Mouse (Mus musculus): ENCODE results near the gene Ugt1a6a. TPM values are rescaled to one million over a fixed set of nuclear protein-coding genes. Genes with fewer than 3 reads are reported as not detected.
A peak's percentile ranks its signal among the peaks of the same experiment; 100 is the strongest.
"Not testable (repeated sequence)": the region's sequence is repeated elsewhere in the genome, so short reads cannot be mapped to it uniquely, and the experiment has no call there.

The Ugt1a6a gene
- total RNA-seq (2017): 14.0 and 14.7 TPM in 2 replicates

DNA sequence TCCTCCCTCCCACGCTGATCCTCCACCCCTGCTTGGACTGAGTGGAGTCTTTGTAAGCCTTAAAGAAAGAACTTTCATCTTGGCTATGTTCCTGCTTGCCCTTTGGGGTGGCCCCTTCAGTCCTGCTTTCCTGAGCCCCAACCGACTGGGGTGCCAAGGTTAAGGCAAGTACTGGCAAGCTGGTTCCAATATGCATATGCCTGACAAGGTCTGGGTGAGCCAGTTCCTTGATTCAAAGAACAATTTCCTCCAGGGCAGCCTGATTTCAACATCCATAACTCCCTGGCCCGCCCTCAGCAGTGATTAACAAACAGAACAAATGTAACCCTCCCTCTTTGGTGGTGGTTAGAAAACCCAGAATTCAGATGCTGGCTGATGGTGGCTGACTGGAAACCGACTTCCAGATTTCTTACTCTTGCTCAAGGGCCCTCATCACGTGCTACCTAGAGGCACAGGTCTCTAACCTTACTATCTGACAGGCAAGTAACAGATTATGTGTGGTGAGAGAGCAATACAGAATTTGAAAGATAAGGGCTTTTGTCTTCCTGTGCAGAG is at the start of gene Ugt1a6a:
Ugt1a6a (plus strand) TSS at position 353 of the 555 bp plus-strand sequence.
- ATAC-seq (ENCODE audit: extremely low read depth, insufficient number of reproducible peaks, low FRiP score, poor library complexity, severe bottlenecking): peak; percentile 80

DNA sequence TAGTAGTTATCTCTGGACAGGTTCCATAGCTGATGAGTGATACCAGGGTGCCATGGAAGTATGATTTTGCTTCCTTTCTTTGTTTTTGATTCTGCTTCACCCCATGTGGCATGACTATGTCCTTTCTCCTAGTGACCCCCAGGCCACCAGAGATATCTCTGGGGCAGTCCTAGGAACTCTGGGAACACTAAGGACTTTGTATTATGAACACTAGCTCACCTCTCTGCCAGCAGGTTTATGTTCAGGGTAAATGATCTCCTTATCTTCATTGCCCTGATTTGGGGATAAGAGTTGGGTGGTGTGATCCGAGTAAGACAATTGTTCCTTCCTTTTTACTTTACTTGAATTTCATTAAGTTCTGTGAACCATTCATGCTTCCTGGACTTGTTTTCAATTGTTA is 48.5 kb upstream of the Ugt1a6a start:
- no peak for ATAC-seq (ENCODE audit: extremely low read depth, insufficient number of reproducible peaks, low FRiP score, poor library complexity, severe bottlenecking)

DNA sequence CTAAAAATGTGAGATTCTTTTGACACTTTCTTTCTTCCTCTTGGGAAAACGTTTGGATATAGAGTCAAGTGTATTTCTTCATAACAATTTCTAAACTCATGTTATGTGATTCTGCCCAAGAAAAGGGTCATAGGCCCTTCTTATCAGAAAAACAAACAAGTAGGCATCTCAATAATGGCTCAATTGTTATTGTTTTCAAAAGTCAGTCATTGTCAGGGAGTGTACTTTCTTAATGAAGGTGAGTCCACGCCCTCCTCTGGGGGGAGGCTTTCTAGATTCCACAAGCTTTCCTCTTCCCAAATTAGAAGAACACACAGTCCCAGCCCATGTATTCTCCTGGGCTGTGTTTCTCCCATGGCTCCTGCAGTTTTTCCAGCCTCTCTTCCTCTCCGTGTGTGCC is 47.1 kb upstream of the Ugt1a6a start, which contains the start of gene Ugt1a8:
Ugt1a8 (plus strand) TSS at position 301 of the 400 bp plus-strand sequence.
- no peak for ATAC-seq (ENCODE audit: extremely low read depth, insufficient number of reproducible peaks, low FRiP score, poor library complexity, severe bottlenecking)

DNA sequence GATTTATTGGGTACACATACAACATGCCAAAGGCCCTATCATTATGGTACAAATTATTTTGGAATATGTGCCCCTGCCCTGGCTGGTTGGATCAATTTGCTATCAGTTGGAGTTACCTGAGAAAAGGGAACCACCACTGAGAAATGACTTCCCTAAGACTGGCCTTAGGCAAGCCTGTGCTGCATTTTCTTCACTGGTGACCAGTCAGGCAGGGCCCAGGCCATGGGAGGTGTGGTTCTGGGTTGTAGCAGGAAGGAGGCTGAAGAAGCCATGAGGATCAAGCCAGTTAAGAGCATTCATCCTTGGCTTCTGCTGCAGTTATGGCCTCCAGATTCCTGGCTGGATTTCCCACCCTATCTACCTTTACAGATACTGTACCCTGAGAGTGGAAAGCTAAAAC is 42.3 kb upstream of the Ugt1a6a start:
- peak; percentile 73 for ATAC-seq (ENCODE audit: extremely low read depth, insufficient number of reproducible peaks, low FRiP score, poor library complexity, severe bottlenecking)

DNA sequence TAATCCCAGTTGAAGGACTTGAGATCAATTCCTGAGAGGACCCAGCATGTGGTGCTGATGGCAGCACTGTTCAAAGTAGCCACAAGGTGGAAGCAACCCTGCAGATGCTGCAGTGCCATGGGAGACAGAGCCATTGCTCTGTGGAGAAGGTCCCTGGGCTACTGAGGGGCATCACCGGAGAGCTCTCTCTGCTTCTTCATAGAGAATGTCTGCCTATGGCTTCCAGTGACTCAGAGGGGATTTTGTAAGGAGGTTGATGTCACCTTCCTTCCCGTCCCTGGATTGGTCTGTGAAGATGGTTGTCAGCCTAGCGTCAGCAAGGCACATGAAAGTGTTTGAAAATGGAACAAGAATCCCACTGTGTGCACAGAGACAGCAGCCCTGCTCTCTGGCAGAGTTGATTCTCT is 40.3 kb upstream of the Ugt1a6a start:
- peak; percentile 61 for ATAC-seq (ENCODE audit: extremely low read depth, insufficient number of reproducible peaks, low FRiP score, poor library complexity, severe bottlenecking)

DNA sequence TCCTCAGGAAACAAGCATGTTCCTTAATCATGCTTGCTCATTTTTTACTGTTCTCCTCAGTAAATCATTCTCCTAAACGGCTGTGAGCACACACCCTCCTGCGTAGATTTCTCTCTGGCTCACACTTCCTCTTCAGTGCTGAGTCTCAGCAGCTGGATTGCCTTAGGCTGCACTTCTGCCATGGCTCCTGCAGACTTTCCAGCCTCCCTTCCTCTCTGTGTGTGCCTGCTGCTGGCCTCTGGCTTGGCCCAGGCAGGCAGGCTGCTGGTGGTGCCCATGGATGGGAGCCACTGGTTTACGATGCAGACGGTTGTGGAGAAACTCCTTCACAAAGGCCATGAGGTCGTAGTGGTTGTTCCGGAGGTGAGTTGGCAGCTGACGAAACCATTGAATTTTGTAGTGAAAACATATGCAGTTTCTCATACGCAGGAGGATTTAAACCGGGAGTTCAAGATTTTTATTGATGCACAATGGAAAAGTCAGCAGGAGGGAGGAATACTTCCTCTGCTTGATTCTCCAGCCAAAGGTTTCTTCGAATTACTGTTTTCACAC is 39.6 kb upstream of the Ugt1a6a start, which contains the start of gene Ugt1a7c:
Ugt1a7c (plus strand) TSS at position 122 of the 552 bp plus-strand sequence.
- ATAC-seq (ENCODE audit: extremely low read depth, insufficient number of reproducible peaks, low FRiP score, poor library complexity, severe bottlenecking): peak; percentile 52; the same call in 1 of the 2 replicates

DNA sequence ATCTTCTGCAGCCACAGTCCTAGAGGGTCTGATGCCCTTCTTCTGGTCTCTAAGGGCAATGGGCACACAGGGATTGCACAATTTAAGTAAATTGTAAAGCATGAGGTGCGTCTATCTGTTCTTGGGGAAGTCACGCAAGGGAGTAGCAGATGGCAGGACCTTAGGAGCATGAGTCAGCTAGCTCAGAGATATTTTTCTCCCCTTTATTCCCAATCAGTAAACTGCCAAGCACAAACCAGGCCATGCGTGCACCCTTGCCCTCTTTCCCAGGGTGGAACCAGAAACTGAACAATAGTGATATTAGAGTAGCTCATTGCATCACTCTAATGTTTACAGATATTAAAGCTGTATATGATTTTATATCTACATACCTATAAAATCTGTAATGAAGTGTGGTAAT is 36.1 kb upstream of the Ugt1a6a start:
- ATAC-seq (ENCODE audit: extremely low read depth, insufficient number of reproducible peaks, low FRiP score, poor library complexity, severe bottlenecking): not testable (repeated sequence)

DNA sequence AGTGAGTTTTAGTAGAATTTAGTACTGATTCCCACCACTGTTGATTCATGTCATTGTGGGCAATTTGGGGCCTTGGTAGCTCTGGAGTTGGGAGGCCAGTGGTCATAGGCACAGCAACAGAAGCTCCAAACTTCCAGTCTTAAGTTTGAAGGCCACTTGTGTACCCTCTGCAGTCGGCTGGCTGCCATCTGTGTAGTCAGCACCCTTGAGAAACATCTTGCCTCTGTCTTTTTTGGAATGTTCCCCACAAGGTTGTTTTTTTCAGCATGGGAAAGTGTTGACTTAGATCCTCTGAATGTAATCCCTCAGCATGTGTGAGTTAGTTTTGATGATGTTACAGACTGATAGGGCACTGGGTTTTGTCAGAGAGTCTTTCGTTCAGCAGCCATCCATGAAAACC is 34.9 kb upstream of the Ugt1a6a start:
- not testable (repeated sequence) for ATAC-seq (ENCODE audit: extremely low read depth, insufficient number of reproducible peaks, low FRiP score, poor library complexity, severe bottlenecking)

DNA sequence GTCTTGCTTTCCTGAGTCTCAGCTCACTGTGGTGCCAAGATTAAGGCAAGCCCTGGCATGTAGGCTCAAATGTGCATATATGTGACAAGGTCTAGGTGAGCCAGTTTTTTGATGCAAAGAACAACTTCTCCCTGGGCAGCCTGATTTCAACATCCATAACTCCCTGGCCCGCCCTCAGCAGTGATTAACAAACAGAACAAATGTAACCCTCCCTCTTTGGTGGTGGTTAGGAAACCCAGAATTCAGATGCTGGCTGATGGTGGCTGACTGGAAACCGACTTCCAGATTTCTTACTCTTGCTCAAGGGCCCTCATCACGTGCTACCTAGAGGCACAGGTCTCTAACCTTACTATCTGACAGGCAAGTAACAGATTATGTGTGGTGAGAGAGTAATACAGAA is 31.6 kb upstream of the Ugt1a6a start, which contains the start of gene Ugt1a6b:
Ugt1a6b (plus strand) TSS at position 234 of the 400 bp plus-strand sequence.
- peak; percentile 87 for ATAC-seq (ENCODE audit: extremely low read depth, insufficient number of reproducible peaks, low FRiP score, poor library complexity, severe bottlenecking)

DNA sequence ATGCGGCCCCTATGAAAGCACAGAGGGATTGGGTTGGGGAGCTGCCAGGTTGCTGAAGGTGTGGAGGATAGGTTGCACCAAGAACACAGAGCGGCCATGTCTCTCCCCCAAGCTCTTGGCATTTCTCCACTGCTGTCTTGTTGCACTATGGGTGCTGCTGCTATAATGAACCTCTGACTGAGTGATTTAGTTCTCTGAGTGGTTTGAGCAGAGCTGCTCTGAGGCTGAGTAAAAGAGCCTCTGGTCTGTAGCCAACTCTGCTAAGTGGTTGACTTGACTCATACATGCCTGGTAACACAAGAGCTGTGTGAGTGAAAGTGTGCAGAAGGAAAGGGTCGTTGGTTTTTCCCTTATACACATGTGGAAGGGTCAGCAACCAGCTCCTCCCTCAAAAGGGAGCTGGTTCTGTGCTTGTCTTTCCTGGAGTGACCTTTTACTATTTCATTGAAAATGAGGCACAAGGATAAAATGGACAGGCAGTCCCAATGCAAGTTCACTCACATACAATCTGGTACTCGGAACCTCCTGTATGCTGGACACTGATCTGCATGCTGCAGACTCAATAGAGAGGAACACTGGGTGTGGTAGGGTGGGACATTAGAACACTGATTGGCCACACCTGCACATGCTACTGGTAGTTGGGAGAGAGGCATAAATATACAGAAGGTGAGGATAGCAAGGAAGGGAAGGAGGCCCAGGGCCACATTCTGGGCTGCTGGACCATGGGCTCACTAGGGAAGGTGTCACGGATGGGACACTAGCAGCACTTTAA is 30.7 kb upstream of the Ugt1a6a start:
- ATAC-seq (ENCODE audit: extremely low read depth, insufficient number of reproducible peaks, low FRiP score, poor library complexity, severe bottlenecking): not testable (repeated sequence)

DNA sequence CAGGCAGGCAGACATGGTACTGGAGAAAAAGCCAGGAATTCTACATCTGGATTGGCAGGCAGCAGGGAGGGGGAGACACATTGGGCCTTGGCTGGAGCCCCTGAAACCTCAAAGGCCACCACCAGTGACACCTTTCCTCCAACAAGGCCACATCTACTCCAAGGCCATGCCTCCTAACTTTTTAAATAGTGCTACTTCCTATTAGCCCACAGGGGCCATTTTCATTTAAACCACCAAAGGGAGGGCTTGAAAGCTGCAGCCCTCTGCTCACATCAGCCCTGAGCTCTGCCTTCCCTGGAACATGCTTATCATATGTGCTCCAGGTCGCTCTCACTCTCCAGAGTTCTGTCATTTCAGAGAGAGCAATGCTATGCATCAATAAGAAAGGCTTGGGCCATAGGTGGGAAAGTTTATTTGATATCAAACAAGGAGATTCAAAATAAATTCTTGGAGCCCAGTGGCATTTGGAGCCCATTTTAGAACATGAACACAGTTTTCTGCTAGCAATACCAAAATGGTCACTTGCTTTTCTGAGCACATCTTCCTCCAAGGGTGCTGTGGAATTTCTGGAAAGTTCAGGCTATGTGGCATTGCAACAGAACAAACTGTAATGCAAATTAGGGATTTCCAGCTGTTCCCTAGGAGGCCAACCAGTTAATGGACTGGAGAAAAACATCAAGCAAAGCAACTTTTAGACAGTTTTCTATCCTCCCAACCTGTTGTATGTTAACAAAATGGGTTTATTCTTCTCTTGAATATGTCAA is 29.8 kb upstream of the Ugt1a6a start:
- no peak for ATAC-seq (ENCODE audit: extremely low read depth, insufficient number of reproducible peaks, low FRiP score, poor library complexity, severe bottlenecking)

DNA sequence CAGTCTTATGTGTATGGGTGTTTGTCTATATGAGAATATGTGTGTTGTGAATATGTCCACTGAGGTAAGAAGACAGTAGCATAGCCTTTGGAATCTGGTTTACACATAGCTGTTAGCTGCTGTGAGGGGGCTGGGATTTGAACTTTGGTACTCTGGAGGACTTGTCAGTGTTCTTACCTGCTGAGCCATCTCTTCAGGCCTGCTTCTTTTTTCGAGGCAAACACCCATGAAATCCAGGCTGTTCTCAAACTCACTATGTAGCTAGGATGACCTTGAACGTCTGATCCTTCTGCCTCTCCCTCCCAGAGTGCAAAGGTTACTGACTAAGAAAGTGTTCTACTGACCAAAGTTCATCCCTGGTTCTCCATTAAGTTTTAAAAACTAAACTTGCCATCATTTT is 29.0 kb upstream of the Ugt1a6a start:
- no peak for ATAC-seq (ENCODE audit: extremely low read depth, insufficient number of reproducible peaks, low FRiP score, poor library complexity, severe bottlenecking)

DNA sequence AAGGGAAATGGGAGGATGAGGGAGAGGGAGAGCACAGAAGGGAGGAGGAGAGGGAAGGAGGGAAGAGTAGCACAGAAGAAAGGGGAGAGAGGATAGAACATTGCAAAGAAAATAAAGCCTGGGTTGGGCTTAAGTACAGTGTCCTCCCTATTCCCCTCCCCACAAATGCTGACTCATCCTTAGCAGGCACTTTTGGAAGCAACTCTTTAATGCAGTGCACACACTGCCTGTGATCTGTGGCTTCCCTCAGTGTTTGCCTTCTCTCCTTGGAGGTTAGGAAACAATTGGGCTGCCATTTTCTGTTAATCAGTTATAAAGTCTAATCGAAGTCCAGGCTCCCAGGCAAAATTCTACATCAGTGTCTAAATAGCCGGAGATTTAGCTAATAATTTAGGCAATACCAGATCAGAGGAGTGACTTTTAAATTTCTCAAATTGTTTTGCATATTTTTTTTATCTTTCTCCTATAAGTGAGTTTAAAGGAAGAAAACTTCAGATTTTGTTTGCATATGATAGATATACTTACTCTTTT is 25.5 kb upstream of the Ugt1a6a start:
- 0 out of 2 replicates have a peak, but pooled peaks have one; percentile 16 for ATAC-seq (ENCODE audit: extremely low read depth, insufficient number of reproducible peaks, low FRiP score, poor library complexity, severe bottlenecking)

DNA sequence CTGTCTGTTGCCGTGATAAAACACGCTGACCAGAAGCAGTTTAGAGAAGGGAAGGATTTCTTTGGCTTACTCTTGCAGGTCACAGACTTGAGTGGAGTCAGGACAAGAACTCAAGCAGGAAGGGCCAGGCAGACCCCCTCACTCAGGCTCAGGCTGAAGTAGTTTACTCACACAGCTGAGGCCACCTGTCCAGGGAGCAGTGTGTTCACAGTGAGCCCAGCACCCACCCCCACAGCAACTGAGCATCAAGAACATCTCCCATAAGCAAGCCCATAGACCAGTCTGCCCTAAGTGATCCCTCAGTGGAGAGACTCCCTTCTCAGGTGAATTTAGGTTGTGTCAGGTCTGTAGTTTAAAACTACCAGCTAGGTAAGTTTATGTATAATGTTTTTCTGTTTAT is 25.0 kb upstream of the Ugt1a6a start:
- not testable (repeated sequence) for ATAC-seq (ENCODE audit: extremely low read depth, insufficient number of reproducible peaks, low FRiP score, poor library complexity, severe bottlenecking)

DNA sequence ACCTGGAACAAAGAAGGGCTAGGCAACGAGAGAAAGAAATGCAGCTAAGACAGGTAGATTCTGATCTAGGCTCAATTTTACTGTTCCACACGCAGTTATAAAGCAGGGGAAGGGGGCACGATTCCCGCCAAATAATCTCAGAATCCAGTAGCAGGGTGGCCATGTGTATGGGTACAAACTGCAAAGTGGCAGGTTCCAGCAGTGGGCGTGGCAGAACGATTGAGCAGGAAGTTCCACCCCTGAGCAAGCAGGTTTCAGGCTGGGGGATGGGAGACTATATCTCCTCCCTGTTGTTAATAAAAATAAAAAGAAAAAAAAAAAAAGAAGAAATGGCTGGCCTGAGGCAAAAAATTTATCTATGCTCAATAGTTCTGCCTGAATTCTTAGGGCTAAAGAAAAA is 21.8 kb upstream of the Ugt1a6a start:
- ATAC-seq (ENCODE audit: extremely low read depth, insufficient number of reproducible peaks, low FRiP score, poor library complexity, severe bottlenecking): not testable (repeated sequence)

DNA sequence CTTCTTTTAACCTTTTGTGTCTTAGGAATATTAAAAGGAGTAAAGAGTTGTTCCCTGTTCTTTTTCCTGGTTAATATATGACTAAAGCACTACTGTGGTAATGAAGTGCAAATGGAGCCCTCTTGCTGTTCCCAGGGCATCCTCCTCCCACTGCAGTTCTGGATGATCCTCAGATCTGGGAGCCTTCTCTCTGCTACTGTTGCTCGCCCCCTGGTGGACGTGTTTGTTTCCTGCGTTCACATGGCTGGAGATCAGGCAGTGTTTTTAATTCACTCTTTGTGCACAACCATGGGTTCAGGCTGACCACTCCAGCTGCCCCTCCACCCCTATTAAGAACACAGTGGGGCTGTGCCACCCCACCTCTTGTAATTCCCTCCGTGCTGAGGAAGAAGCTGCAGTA is 14.1 kb upstream of the Ugt1a6a start:
- ATAC-seq (ENCODE audit: extremely low read depth, insufficient number of reproducible peaks, low FRiP score, poor library complexity, severe bottlenecking): peak; percentile 39; the same call in 1 of the 2 replicates

DNA sequence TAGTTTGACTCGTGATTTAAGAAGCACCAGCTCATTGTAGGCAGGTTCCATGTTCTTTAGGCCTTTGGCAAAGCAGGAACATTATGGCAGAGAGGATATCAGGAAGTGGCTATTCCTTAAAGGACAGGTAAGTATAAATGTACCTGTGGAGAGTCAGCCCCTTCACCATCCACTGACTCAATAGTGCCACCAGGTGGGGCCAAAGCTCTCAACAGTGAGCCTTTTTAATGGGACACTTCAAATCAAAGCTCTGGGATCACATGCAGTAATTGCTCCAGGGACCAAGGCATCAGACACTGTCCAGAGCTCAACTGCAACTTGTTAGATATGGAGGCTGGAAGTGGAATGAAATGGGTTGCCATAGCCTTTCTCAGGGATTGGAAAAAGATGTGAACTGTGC is 13.1 kb upstream of the Ugt1a6a start:
- not testable (repeated sequence) for ATAC-seq (ENCODE audit: extremely low read depth, insufficient number of reproducible peaks, low FRiP score, poor library complexity, severe bottlenecking)

DNA sequence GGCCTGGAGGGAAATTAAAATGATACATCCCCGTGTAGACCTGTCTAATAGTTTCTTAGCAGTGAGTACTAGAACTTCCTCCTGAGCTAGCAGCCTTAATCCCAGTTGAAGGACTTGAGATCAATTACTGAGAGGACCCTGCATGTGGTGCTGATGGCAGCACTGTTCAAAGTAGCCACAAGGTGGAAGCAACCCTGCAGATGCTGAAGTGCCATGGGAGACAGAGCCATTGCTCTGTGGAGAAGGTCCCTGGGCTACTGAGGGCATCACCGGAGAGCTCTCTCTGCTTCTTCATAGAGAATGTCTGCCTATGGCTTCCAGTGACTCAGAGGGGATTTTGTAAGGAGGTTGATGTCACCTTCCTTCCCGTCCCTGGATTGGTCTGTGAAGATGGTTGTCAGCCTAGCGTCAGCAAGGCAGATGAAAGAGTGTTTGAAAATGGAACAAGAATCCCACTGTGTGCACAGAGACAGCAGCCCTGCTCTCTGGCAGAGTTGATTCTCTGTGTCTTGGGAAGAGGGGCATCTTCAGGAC is 8.7 kb upstream of the Ugt1a6a start:
- peak; percentile 70 for ATAC-seq (ENCODE audit: extremely low read depth, insufficient number of reproducible peaks, low FRiP score, poor library complexity, severe bottlenecking)

DNA sequence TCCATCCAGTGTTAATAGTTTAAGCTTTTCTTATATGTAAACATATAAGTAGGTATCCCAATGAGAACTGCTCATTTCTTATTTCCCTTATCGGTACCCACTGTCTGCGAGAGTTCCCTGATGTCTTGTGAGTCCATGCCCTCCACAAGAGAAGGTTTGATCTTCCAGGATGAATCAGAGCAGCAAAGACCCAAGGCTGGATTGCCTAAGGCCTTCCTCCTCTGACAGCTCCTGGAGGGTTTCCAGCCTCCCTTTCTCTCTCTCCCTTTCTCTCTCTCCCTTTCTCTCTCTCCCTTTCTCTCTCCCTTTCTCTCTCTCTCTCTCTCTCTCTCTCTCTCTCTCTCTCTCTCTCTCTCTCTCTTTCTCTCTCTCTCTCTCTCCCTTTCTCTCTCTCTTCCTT is 5.5 kb upstream of the Ugt1a6a start:
- ATAC-seq (ENCODE audit: extremely low read depth, insufficient number of reproducible peaks, low FRiP score, poor library complexity, severe bottlenecking): not testable (repeated sequence)
